Mouse (Mus musculus): ENCODE results near the gene Nmrk2. TPM values are rescaled to one million over a fixed set of nuclear protein-coding genes. Genes with fewer than 3 reads are reported as not detected.

Gene Nmrk2
- polyA plus RNA-seq, 1 experiment from 2014 or later = 0.22 TPM

DNA sequence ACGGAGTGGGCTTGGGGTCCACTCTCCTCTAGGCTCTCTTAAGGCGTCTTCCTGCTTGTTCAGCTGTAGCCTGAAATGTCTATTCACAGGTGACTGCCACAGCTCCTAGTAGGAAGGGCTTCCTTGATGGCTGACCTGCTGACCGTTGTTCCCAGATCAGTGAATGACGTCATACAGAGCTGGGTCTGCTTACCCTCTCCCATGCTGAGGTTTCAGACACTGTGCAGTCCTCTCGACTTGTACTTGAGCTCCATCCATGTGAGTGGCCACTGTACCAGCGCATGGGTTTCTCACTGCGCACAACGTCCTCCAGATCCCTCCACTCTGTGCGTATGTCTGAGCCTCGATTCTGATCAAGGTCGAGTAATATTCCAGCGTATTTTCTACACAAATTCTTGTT is 49.2 kb downstream of the Nmrk2 start:
- H3K27me3 ChIP-seq (replicated peaks; ENCODE audit: control insufficient read depth, insufficient read depth, low read length) = no peaks in the 10 kb centered on the region
- H3K36me3 ChIP-seq (ENCODE audit: control insufficient read depth, insufficient read depth, low read length) = peaks cover 78% of the 10 kb centered on the region
- no peak for DNase-seq (ENCODE audit: low spot score)
- H3K9ac ChIP-seq (ENCODE audit: low read length) = no peak overlapping the region
- H3K27ac ChIP-seq (ENCODE audit: low read depth) = peak overlapping the region; percentile 47; the same call in 1 of the 2 replicates
- ATAC-seq (replicated peaks; ENCODE audit: low FRiP score, low TSS enrichment, low read depth) = 0 out of 2 replicates have a peak, but pooled peaks have one; percentile 28
- WGBS = 69% methylated on average over 12 of the region's 12 CpGs
- H3K4me3 ChIP-seq (ENCODE audit: low read depth, low read length) = no peak overlapping the region
- no peak overlapping the region for H3K4me2 ChIP-seq (ENCODE audit: low read length)
- H3K9me3 ChIP-seq (ENCODE audit: control insufficient read depth, low read length) = no peaks in the 10 kb centered on the region
- no peaks in the 10 kb centered on the region for H3K4me1 ChIP-seq (replicated peaks; ENCODE audit: control insufficient read depth, insufficient read depth, low read length)

DNA sequence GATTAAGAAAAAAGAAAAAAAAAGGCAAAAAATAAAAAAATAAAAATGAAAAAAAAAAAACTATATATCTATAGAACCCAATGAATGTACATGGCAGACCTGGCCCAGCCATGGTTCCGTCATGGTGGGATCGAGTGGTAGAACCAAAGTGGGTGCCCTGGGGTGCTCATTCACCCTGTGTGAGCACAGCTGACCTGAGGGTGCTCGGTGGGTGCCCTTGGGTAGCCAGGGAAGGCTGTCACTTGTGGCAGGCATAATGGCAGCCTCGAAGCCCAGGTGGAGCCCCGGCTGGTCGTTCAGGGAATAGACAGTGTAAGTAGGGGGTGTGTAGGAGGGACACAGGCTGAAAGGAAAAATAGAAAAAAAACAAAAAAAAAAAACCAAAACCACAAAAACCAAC is 50.6 kb downstream of the Nmrk2 start:
- Histone ChIP-seq H3K4me3 (ENCODE audit: low read depth, low read length) (no peak overlapping the region), H3K27ac (ENCODE audit: low read depth) (no peak overlapping the region), H3K4me1 (replicated peaks; ENCODE audit: control insufficient read depth, insufficient read depth, low read length) (no peaks in the 10 kb centered on the region), H3K9ac (ENCODE audit: low read length) (no peak overlapping the region), H3K9me3 (ENCODE audit: control insufficient read depth, low read length) (no peaks in the 10 kb centered on the region), H3K4me2 (ENCODE audit: low read length) (no peak overlapping the region), H3K36me3 (ENCODE audit: control insufficient read depth, insufficient read depth, low read length) (peaks cover 78% of the 10 kb centered on the region), H3K27me3 (replicated peaks; ENCODE audit: control insufficient read depth, insufficient read depth, low read length) (no peaks in the 10 kb centered on the region)
- DNase-seq (ENCODE audit: low spot score) (no peak), ATAC-seq (replicated peaks; ENCODE audit: low FRiP score, low TSS enrichment, low read depth) (no peak)
- 78% methylated on average over 6 of the region's 6 CpGs for WGBS

Other genes with a start within 250 kb of the Nmrk2 start
- 4.7 and 4.8 TPM in 2 replicates for gene Gng7, start 187.1 kb downstream of the Nmrk2 start, polyA plus RNA-seq (2014; fragmentation: Nextera tagmentation; extraction: Ambion mirVana)
- gene Diras1, start 176.4 kb downstream of the Nmrk2 start, polyA plus RNA-seq (2014; fragmentation: Nextera tagmentation; extraction: Ambion mirVana) = 0.65 and 1.0 TPM in 2 replicates
- 13.1 and 13.7 TPM in 2 replicates for gene Slc39a3, start 164.6 kb downstream of the Nmrk2 start, polyA plus RNA-seq (2014; fragmentation: Nextera tagmentation; extraction: Ambion mirVana)
- gene Sgta, start 141.9 kb downstream of the Nmrk2 start, polyA plus RNA-seq (2014; fragmentation: Nextera tagmentation; extraction: Ambion mirVana) = 171 and 181 TPM in 2 replicates
- 53.2 and 54.1 TPM in 2 replicates for gene Thop1, start 132.0 kb downstream of the Nmrk2 start, polyA plus RNA-seq (2014; fragmentation: Nextera tagmentation; extraction: Ambion mirVana)
- 0.65 and 1.0 TPM in 2 replicates for gene Creb3l3, start 103.2 kb downstream of the Nmrk2 start, polyA plus RNA-seq (2014; fragmentation: Nextera tagmentation; extraction: Ambion mirVana)
- gene Map2k2, start 96.1 kb downstream of the Nmrk2 start, polyA plus RNA-seq (2014; fragmentation: Nextera tagmentation; extraction: Ambion mirVana) = 174 and 185 TPM in 2 replicates
- 23.2 and 28.7 TPM in 2 replicates for gene Zbtb7a, start 66.8 kb downstream of the Nmrk2 start, polyA plus RNA-seq (2014; fragmentation: Nextera tagmentation; extraction: Ambion mirVana)
- 40.8 and 43.3 TPM in 2 replicates for gene Pias4, start 34.1 kb downstream of the Nmrk2 start, polyA plus RNA-seq (2014; fragmentation: Nextera tagmentation; extraction: Ambion mirVana)
- gene Eef2, start 25.4 kb downstream of the Nmrk2 start, polyA plus RNA-seq (2014; fragmentation: Nextera tagmentation; extraction: Ambion mirVana) = 484 and 490 TPM in 2 replicates
- 57.8 and 58.8 TPM in 2 replicates for gene Dapk3, start 19.0 kb downstream of the Nmrk2 start, polyA plus RNA-seq (2014; fragmentation: Nextera tagmentation; extraction: Ambion mirVana)
- not detected in 2 replicates for gene 4930442H23Rik, start 18.2 kb downstream of the Nmrk2 start, polyA plus RNA-seq (2014; fragmentation: Nextera tagmentation; extraction: Ambion mirVana)
- gene Atcay, start 28.8 kb upstream of the Nmrk2 start, polyA plus RNA-seq (2014; fragmentation: Nextera tagmentation; extraction: Ambion mirVana) = 2.2 and 2.8 TPM in 2 replicates
- gene Zfr2, start 31.1 kb upstream of the Nmrk2 start, polyA plus RNA-seq (2014; fragmentation: Nextera tagmentation; extraction: Ambion mirVana) = 6.9 and 8.1 TPM in 2 replicates
- 2.5 and 4.1 TPM in 2 replicates for gene Matk, start 50.9 kb upstream of the Nmrk2 start, polyA plus RNA-seq (2014; fragmentation: Nextera tagmentation; extraction: Ambion mirVana)
- gene Mrpl54, start 64.9 kb upstream of the Nmrk2 start, polyA plus RNA-seq (2014; fragmentation: Nextera tagmentation; extraction: Ambion mirVana) = 253 and 260 TPM in 2 replicates
- 51.0 and 51.7 TPM in 2 replicates for gene Apba3, start 64.9 kb upstream of the Nmrk2 start, polyA plus RNA-seq (2014; fragmentation: Nextera tagmentation; extraction: Ambion mirVana)
- 35.1 and 44.4 TPM in 2 replicates for gene Tjp3, start 89.5 kb upstream of the Nmrk2 start, polyA plus RNA-seq (2014; fragmentation: Nextera tagmentation; extraction: Ambion mirVana)
- 57.3 and 57.5 TPM in 2 replicates for gene Pip5k1c, start 90.9 kb upstream of the Nmrk2 start, polyA plus RNA-seq (2014; fragmentation: Nextera tagmentation; extraction: Ambion mirVana)
- gene Cactin, start 119.1 kb upstream of the Nmrk2 start, polyA plus RNA-seq (2014; fragmentation: Nextera tagmentation; extraction: Ambion mirVana) = 26.0 and 27.7 TPM in 2 replicates
- 22.3 and 23.6 TPM in 2 replicates for gene Tbxa2r, start 126.7 kb upstream of the Nmrk2 start, polyA plus RNA-seq (2014; fragmentation: Nextera tagmentation; extraction: Ambion mirVana)
- 0.07 and 0.11 TPM in 2 replicates for gene Gipc3, start 141.2 kb upstream of the Nmrk2 start, polyA plus RNA-seq (2014; fragmentation: Nextera tagmentation; extraction: Ambion mirVana)
- 85.0 and 86.8 TPM in 2 replicates for gene Hmg20b, start 148.4 kb upstream of the Nmrk2 start, polyA plus RNA-seq (2014; fragmentation: Nextera tagmentation; extraction: Ambion mirVana)
- 4.8 and 6.9 TPM in 2 replicates for gene Mfsd12, start 155.4 kb upstream of the Nmrk2 start, polyA plus RNA-seq (2014; fragmentation: Nextera tagmentation; extraction: Ambion mirVana)
- gene 4930404N11Rik, start 163.8 kb upstream of the Nmrk2 start, polyA plus RNA-seq (2014; fragmentation: Nextera tagmentation; extraction: Ambion mirVana) = 0.58 and 0.59 TPM in 2 replicates
- gene Fzr1, start 176.5 kb upstream of the Nmrk2 start, polyA plus RNA-seq (2014; fragmentation: Nextera tagmentation; extraction: Ambion mirVana) = 93.3 and 93.9 TPM in 2 replicates
- 70.7 and 70.8 TPM in 2 replicates for gene Dohh, start 182.4 kb upstream of the Nmrk2 start, polyA plus RNA-seq (2014; fragmentation: Nextera tagmentation; extraction: Ambion mirVana)
- gene Gm48551, start 182.4 kb upstream of the Nmrk2 start, polyA plus RNA-seq (2014; fragmentation: Nextera tagmentation; extraction: Ambion mirVana) = 2.4 and 4.2 TPM in 2 replicates
- 0.37 and 0.44 TPM in 2 replicates for gene Gm48552, start 187.0 kb upstream of the Nmrk2 start, polyA plus RNA-seq (2014; fragmentation: Nextera tagmentation; extraction: Ambion mirVana)
- gene Smim24, start 191.0 kb upstream of the Nmrk2 start, polyA plus RNA-seq (2014; fragmentation: Nextera tagmentation; extraction: Ambion mirVana) = 99.8 and 125 TPM in 2 replicates

Data from intestine, embryonic 14.5 days (tissue).